Comparison of ENCODE assay signal across 15 mouse cellular contexts in genomic region chr16:76591956-76592768, GRCm38 (mm10).
DNase-seq lines count a peak whose midpoint lies in the region; ATAC-seq and TF ChIP-seq lines count a peak whose summit lies in the region.
"Had no signal": no experiment of that assay in that cellular context is flagged by ENCODE, and none has a peak within 500 bp of the region (broad histone marks: within the 10 kb centered on the region; RNA-seq: fewer than 3 reads in every experiment).

No protein-coding gene starts in this region.

- no peaks in the 10 kb centered on the region for H3K27me3 ChIP-seq in midbrain, postnatal 0 days (ENCODE audit: insufficient read depth, low read length)
- H3K27me3 ChIP-seq in midbrain, embryonic 16.5 days (ENCODE audit: control insufficient read depth, insufficient read depth, low read depth, low read length): no peaks in the 10 kb centered on the region
- no peaks in the 10 kb centered on the region for H3K27me3 ChIP-seq in kidney, embryonic 15.5 days
- H3K27me3 ChIP-seq: hindbrain, embryonic 12.5 days; midbrain, embryonic 15.5 days; neural tube, embryonic 15.5 days had no signal

- H3K27ac ChIP-seq in midbrain, postnatal 0 days (ENCODE audit: low read depth, low read length): no peak overlapping the region
- no peak overlapping the region for H3K27ac ChIP-seq in midbrain, embryonic 16.5 days (ENCODE audit: low read length)
- H3K27ac ChIP-seq in kidney, embryonic 15.5 days: 0 out of 2 replicates have a peak overlapping the region, but pooled peaks have one; percentile 45
- H3K27ac ChIP-seq: hindbrain, embryonic 12.5 days; macrophage; midbrain, embryonic 15.5 days; neural tube, embryonic 15.5 days had no signal

- no peak overlapping the region for H3K9ac ChIP-seq in midbrain, postnatal 0 days (replicated peaks; ENCODE audit: low read length, poor library complexity, severe bottlenecking)
- no peak overlapping the region for H3K9ac ChIP-seq in midbrain, embryonic 16.5 days (ENCODE audit: low read depth, low read length)
- no peak overlapping the region for H3K9ac ChIP-seq in kidney, embryonic 15.5 days
- H3K9ac ChIP-seq: hindbrain, embryonic 12.5 days; midbrain, embryonic 15.5 days; neural tube, embryonic 15.5 days had no signal

- H3K4me1 ChIP-seq in midbrain, postnatal 0 days (ENCODE audit: insufficient read depth, low read length): no peaks in the 10 kb centered on the region
- no peaks in the 10 kb centered on the region for H3K4me1 ChIP-seq in midbrain, embryonic 16.5 days (ENCODE audit: control insufficient read depth, insufficient read depth, low read length)
- H3K4me1 ChIP-seq in kidney, embryonic 15.5 days: peaks cover 16% of the 10 kb centered on the region
- H3K4me1 ChIP-seq: hindbrain, embryonic 12.5 days; midbrain, embryonic 15.5 days had no signal

- TF ChIP-seq CTCF in midbrain, postnatal 0 days (IDR thresholded peaks at IDR 0.05): no peak

- H3K9me3 ChIP-seq in midbrain, postnatal 0 days (ENCODE audit: low read length): no peaks in the 10 kb centered on the region
- H3K9me3 ChIP-seq in midbrain, embryonic 16.5 days (replicated peaks; ENCODE audit: control insufficient read depth, low read length, poor library complexity, severe bottlenecking): no peaks in the 10 kb centered on the region
- no peaks in the 10 kb centered on the region for H3K9me3 ChIP-seq in kidney, embryonic 15.5 days (replicated peaks)
- H3K9me3 ChIP-seq: G1E; hindbrain, embryonic 12.5 days; midbrain, embryonic 15.5 days; neural tube, embryonic 15.5 days had no signal

- ATAC-seq in frontal cortex, adult (ENCODE audit: low TSS enrichment): peak; percentile 27; the same call in 1 of the 2 replicates
- no peak for ATAC-seq in midbrain, postnatal 0 days (ENCODE audit: low FRiP score)
- ATAC-seq in midbrain, embryonic 16.5 days: no peak
- ATAC-seq in kidney, embryonic 15.5 days (replicated peaks; ENCODE audit: low FRiP score): peak; percentile 76
- ATAC-seq: midbrain, embryonic 15.5 days had no signal

- no peak overlapping the region for H3K4me3 ChIP-seq in midbrain, postnatal 0 days (ENCODE audit: low read depth, low read length)
- no peak overlapping the region for H3K4me3 ChIP-seq in midbrain, embryonic 16.5 days (ENCODE audit: low read depth, low read length)
- H3K4me3 ChIP-seq in kidney, embryonic 15.5 days (replicated peaks): no peak overlapping the region
- H3K4me3 ChIP-seq: hindbrain, embryonic 12.5 days; midbrain, embryonic 15.5 days; neural tube, embryonic 15.5 days had no signal

- DNase-seq in frontal cortex, postnatal 25 days (ENCODE audit: low spot score in 2 of 2): no peak
- peak; percentile 21 for DNase-seq in midbrain, postnatal 0 days (ENCODE audit: low spot score)
- DNase-seq in cerebellum, adult 18-20 months: no peak
- DNase-seq in gastrocnemius, postnatal 36 days: no peak
- DNase-seq in layer of hippocampus, adult 9-11 months: no peak
- DNase-seq: cerebellum, adult 9-11 months; left cerebral cortex, postnatal 4 days had no signal

- H3K36me3 ChIP-seq in midbrain, postnatal 0 days (ENCODE audit: insufficient read depth, low read length): no peaks in the 10 kb centered on the region
- no peaks in the 10 kb centered on the region for H3K36me3 ChIP-seq in midbrain, embryonic 16.5 days (ENCODE audit: control insufficient read depth, insufficient read depth, low read length)
- H3K36me3 ChIP-seq in kidney, embryonic 15.5 days: no peaks in the 10 kb centered on the region
- H3K36me3 ChIP-seq: G1E; hindbrain, embryonic 12.5 days; midbrain, embryonic 15.5 days; neural tube, embryonic 15.5 days had no signal

- 87% methylated on average over 4 of the region's 4 CpGs for WGBS in midbrain, postnatal 0 days
- 85% methylated on average over 4 of the region's 4 CpGs for WGBS in midbrain, embryonic 16.5 days
- 49% methylated on average over 4 of the region's 4 CpGs for WGBS in kidney, embryonic 15.5 days

- intact Hi-C loops in gastrocnemius, postnatal 36 days (cut with DNase I): no loop called here

- no peak overlapping the region for H3K4me2 ChIP-seq in midbrain, postnatal 0 days (ENCODE audit: low read depth, low read length, poor library complexity, severe bottlenecking)
- no peak overlapping the region for H3K4me2 ChIP-seq in midbrain, embryonic 16.5 days (ENCODE audit: low read length)
- H3K4me2 ChIP-seq in kidney, embryonic 15.5 days: no peak overlapping the region
- H3K4me2 ChIP-seq: hindbrain, embryonic 12.5 days; midbrain, embryonic 15.5 days; neural tube, embryonic 15.5 days had no signal

Comparison
In these comparisons a context has a peak if more than half of its experiments do, and no peak if none do; other contexts are left out.
1. ATAC-seq: peak in frontal cortex, adult (single experiment) and kidney, embryonic 15.5 days (single experiment); none in midbrain, postnatal 0 days (single experiment) and midbrain, embryonic 16.5 days (single experiment).